Mouse (Mus musculus): ENCODE measurements around the gene Gm379. TPM values are rescaled to one million over a fixed set of nuclear protein-coding genes. Genes with fewer than 3 reads are reported as not detected.

The Gm379 gene
- not detected in 2 replicates for polyA plus RNA-seq (2014; fragmentation: Nextera tagmentation; extraction: Ambion mirVana)

DNA sequence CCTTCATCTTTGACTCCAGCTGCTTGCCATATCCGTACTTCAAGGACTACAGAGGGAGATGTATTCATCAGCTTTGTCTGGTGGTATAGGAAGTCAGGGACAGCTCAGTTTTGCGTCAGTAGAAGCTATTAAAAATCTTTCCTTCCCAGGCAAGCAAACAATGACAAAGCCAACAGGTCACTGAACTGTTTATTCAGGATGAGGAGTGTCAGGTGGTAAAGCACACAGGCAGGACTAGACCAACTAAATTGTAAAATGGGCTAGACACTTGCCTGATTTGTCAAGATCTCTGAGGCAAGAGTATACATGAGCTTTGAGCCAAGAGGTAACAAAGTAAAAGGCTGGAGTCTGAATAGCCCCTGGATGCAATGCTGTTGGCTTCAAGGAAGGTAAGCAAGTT is at the start of gene Gm379:
Gene Gm379, minus strand, starts transcription at position 7 of the 400 bp plus-strand sequence.
- ATAC-seq (ENCODE audit: low FRiP score) (no peak), DNase-seq (ENCODE audit: low spot score, missing footprints) (no peak)
- Histone ChIP-seq H3K36me3 (ENCODE audit: control insufficient read depth, insufficient read depth, low read length) (no peaks in the 10 kb centered on the region), H3K4me2 (no peak within 1 kb of the TSS), H3K27me3 (ENCODE audit: control insufficient read depth, insufficient read depth, low read length) (no peaks in the 10 kb centered on the region), H3K4me3 (ENCODE audit: low read depth, low read length) (no peak within 1 kb of the TSS), H3K9ac (ENCODE audit: low read length) (no peak within 1 kb of the TSS), H3K9me3 (ENCODE audit: control insufficient read depth, low read length) (no peaks in the 10 kb centered on the region), H3K27ac (ENCODE audit: low read depth, low read length) (no peak within 1 kb of the TSS), H3K4me1 (ENCODE audit: control insufficient read depth, insufficient read depth, low read length) (no peaks in the 10 kb centered on the region)
- 77% methylated on average over 2 of the region's 2 CpGs for WGBS

DNA sequence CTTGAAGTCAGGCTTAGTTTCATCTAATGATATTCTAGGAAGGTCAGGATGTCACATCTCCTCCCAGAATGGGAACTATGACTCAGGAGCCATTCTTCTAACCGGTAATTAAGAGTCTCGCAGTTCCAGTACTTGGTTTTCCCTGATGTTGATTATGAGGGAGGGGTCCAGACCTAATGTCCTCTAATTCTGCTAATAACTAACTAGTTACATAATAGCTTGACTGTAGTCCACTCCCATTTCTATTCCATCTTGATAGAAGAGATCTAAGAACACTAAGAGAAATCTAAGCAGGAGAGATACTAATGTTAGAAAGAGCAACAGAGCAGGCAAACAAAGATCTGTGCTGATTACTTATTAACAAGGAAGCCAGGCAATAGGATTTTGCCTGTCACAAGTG is 39.6 kb upstream of the Gm379 start:
- no peaks in the 10 kb centered on the region for H3K9me3 ChIP-seq (ENCODE audit: control insufficient read depth, low read length)
- H3K9ac ChIP-seq (ENCODE audit: low read length), result no peak overlapping the region
- ATAC-seq (ENCODE audit: low FRiP score), result no peak
- no peaks in the 10 kb centered on the region for H3K4me1 ChIP-seq (ENCODE audit: control insufficient read depth, insufficient read depth, low read length)
- no peaks in the 10 kb centered on the region for H3K36me3 ChIP-seq (ENCODE audit: control insufficient read depth, insufficient read depth, low read length)
- H3K27me3 ChIP-seq (ENCODE audit: control insufficient read depth, insufficient read depth, low read length), result no peaks in the 10 kb centered on the region
- H3K27ac ChIP-seq (ENCODE audit: low read depth, low read length), result no peak overlapping the region
- no peak overlapping the region for H3K4me2 ChIP-seq
- no peak overlapping the region for H3K4me3 ChIP-seq (ENCODE audit: low read depth, low read length)
- 83% methylated on average over 2 of the region's 2 CpGs for WGBS
- DNase-seq (ENCODE audit: low spot score, missing footprints), result no peak

DNA sequence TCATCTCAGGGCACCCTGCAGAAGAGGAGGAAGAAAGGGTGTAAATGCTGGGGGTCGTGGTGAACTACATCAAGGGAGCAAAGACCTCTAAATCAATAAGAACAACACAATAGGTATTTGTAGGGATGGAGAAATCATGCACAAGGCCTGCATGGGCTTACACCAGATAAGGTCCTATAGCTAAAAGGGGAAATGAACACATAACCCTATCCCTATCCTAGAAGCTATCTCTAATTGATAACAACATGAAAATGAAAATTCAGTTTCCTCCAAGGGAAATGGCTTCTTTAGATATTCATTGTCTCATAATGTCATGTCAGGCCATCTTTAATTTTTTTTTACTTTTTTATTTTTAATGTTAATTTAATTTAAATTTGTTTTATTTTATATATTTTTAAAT is 4.2 kb upstream of the Gm379 start:
- H3K9me3 ChIP-seq (ENCODE audit: control insufficient read depth, low read length), result no peaks in the 10 kb centered on the region
- no peaks in the 10 kb centered on the region for H3K4me1 ChIP-seq (ENCODE audit: control insufficient read depth, insufficient read depth, low read length)
- DNase-seq (ENCODE audit: low spot score, missing footprints) (no peak), ATAC-seq (ENCODE audit: low FRiP score) (no peak)
- no peak overlapping the region for H3K4me3 ChIP-seq (ENCODE audit: low read depth, low read length)
- no peak overlapping the region for H3K9ac ChIP-seq (ENCODE audit: low read length)
- WGBS, result 63% methylated on average over 1 of the region's 1 CpGs
- H3K4me2 ChIP-seq, result no peak overlapping the region
- no peak overlapping the region for H3K27ac ChIP-seq (ENCODE audit: low read depth, low read length)
- H3K36me3 ChIP-seq (ENCODE audit: control insufficient read depth, insufficient read depth, low read length), result no peaks in the 10 kb centered on the region
- H3K27me3 ChIP-seq (ENCODE audit: control insufficient read depth, insufficient read depth, low read length), result no peaks in the 10 kb centered on the region

- no peak overlapping the region for H3K4me2 ChIP-seq
- H3K9ac ChIP-seq (ENCODE audit: low read length), result no peak overlapping the region
- H3K4me3 ChIP-seq (ENCODE audit: low read depth, low read length), result no peak overlapping the region
- ATAC-seq (ENCODE audit: low FRiP score) (no peak), DNase-seq (ENCODE audit: low spot score, missing footprints) (no peak)
- no peaks in the 10 kb centered on the region for H3K27me3 ChIP-seq (ENCODE audit: control insufficient read depth, insufficient read depth, low read length)
- no peaks in the 10 kb centered on the region for H3K9me3 ChIP-seq (ENCODE audit: control insufficient read depth, low read length)
- H3K36me3 ChIP-seq (ENCODE audit: control insufficient read depth, insufficient read depth, low read length), result no peaks in the 10 kb centered on the region
- no peak overlapping the region for H3K27ac ChIP-seq (ENCODE audit: low read depth, low read length)
- 50% methylated on average over 1 of the region's 1 CpGs for WGBS
- H3K4me1 ChIP-seq (ENCODE audit: control insufficient read depth, insufficient read depth, low read length), result no peaks in the 10 kb centered on the region
Observed at GRCm38 (mm10) chrX:108621991-108622390, 42.7 kb downstream of the Gm379 start.

DNA sequence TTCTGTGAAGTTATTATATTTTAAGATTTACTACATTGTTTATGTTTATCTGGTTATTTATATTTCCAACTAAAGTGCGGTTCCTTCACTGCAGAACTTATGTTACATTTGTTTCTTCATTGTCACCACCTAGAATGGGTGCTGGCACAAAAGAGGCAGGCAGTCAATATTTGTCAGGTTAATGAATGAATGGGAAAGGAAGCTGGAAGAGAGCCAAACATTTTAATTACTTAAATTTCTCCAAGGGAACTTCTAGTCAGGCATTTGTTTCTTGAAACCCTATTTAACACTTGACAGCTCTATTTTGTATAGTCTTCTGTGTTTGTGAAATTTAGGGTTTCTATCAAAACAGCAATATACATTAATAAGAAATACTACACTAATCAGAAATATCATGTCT is 43.8 kb downstream of the Gm379 start:
- Histone ChIP-seq H3K4me1 (ENCODE audit: control insufficient read depth, insufficient read depth, low read length) (no peaks in the 10 kb centered on the region), H3K36me3 (ENCODE audit: control insufficient read depth, insufficient read depth, low read length) (no peaks in the 10 kb centered on the region), H3K4me3 (ENCODE audit: low read depth, low read length) (no peak overlapping the region), H3K27me3 (ENCODE audit: control insufficient read depth, insufficient read depth, low read length) (no peaks in the 10 kb centered on the region), H3K4me2 (no peak overlapping the region), H3K9ac (ENCODE audit: low read length) (no peak overlapping the region), H3K27ac (ENCODE audit: low read depth, low read length) (no peak overlapping the region), H3K9me3 (ENCODE audit: control insufficient read depth, low read length) (no peaks in the 10 kb centered on the region)
- ATAC-seq (ENCODE audit: low FRiP score) (no peak), DNase-seq (ENCODE audit: low spot score, missing footprints) (no peak)
- WGBS, result 85% methylated on average over 1 of the region's 1 CpGs

Other genes with a start within 250 kb of the Gm379 start
- 4.8 and 4.9 TPM in 2 replicates for gene Brwd3, start 169.5 kb upstream of the Gm379 start, polyA plus RNA-seq (2014; fragmentation: Nextera tagmentation; extraction: Ambion mirVana)

Measured in midbrain, embryonic 11.5 days (tissue).